Mouse (Mus musculus): Measurements from ENCODE around the gene Eepd1.

DNA sequence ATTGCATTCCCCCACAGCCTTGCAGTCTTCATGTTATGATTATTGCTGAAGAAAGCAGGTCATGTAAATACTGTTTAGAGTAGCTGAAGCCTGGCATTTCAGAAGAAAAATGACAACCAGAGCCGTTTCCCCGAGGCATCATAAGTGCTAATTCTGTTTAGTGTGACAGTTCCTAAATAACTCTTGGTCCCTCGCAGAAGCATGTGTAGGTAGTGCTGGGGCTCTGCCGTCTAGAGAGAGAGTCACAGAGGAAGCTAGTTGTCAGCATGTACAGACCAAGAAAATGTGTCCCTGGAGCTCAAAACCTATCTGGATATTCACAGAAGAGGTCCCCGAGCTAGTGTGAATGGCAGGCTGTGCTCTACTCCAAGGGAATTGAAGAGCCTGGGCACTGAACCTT lies 85.7 kb downstream of the Eepd1 start:
- no peak for TF ChIP-seq CTCF (IDR thresholded peaks at IDR 0.05; ENCODE audit: low read depth)
- TF ChIP-seq EP300 (optimal IDR thresholded peaks at IDR 0.05) = no peak

Measured in stomach, postnatal 0 days (tissue).